Mouse (Mus musculus) midbrain, embryonic 16.5 days (tissue): ENCODE results near the gene Hs3st3b1. TPM values are rescaled to one million over a fixed set of nuclear protein-coding genes. Genes with fewer than 3 reads are reported as not detected.

Experiments
- ATAC-seq: fragments of 200-750 bp; cut with Nextera tagmentation; 2 replicates; pipeline ENCODE4 v1.8.0; 2017; ENCODE audit warnings: moderate TSS enrichment
- H3K27ac ChIP-seq: fragments of 300-500 bp; sonication (generic); 2 replicates; pipeline ENCODE4 v1.5.1; 2014; ENCODE audit warnings: mild to moderate bottlenecking, low read length, mixed read lengths
- H3K27me3 ChIP-seq: fragments of 300-500 bp; sonication (generic); 2 replicates; pipeline ENCODE4 v1.6.1; 2014; ENCODE audit warnings: low read depth, low read length, mixed read lengths; ENCODE audit not compliant: control insufficient read depth, insufficient read depth
- H3K36me3 ChIP-seq: fragments of 300-500 bp; sonication (generic); 2 replicates; pipeline ENCODE4 v1.6.1; 2014; ENCODE audit warnings: mild to moderate bottlenecking, low read length, moderate library complexity, mixed read lengths; ENCODE audit not compliant: control insufficient read depth, insufficient read depth
- H3K4me1 ChIP-seq: fragments of 300-500 bp; sonication (generic); 2 replicates; pipeline ENCODE4 v1.6.1; 2014; ENCODE audit warnings: mild to moderate bottlenecking, low read length, mixed read lengths; ENCODE audit not compliant: control insufficient read depth, insufficient read depth
- H3K4me2 ChIP-seq: fragments of 300-500 bp; sonication (generic); 2 replicates; pipeline ENCODE4 v1.6.1; 2014; ENCODE audit warnings: mild to moderate bottlenecking, low read length, mixed read lengths
- H3K4me3 ChIP-seq: fragments of 300-500 bp; sonication (generic); 2 replicates; pipeline ENCODE4 v1.5.1; 2014; ENCODE audit warnings: low read depth, mild to moderate bottlenecking, low read length, moderate library complexity, mixed read lengths
- H3K9ac ChIP-seq: fragments of 300-500 bp; sonication (generic); 2 replicates; pipeline ENCODE4 v1.6.1; 2014; ENCODE audit warnings: low read depth, low read length, mixed read lengths
- H3K9me3 ChIP-seq: fragments of 300-500 bp; sonication (generic); replicated peaks from 2 replicates; pipeline ENCODE4 v1.6.1; 2014; ENCODE audit warnings: mild to moderate bottlenecking, low read length, mixed read lengths; ENCODE audit not compliant: control insufficient read depth, poor library complexity, severe bottlenecking
- WGBS: fragments of 180-500 bp; shearing (Covaris S2); extraction: QIAGEN DNeasy Blood & Tissue Kit; methylation state at CpG from one replicate; pipeline ENCODE4 v1.1.7; 2014; 5-methylcytosine and 5-hydroxymethylcytosine counted together
- polyA plus RNA-seq: library from polyadenylated mRNA; unstranded; fragments of >200 nt; fragmentation: Nextera tagmentation; extraction: Ambion mirVana; gene quantifications from 2 replicates; pipeline ENCODE4 v1.2.1, GENCODE M21; 2015

Gene Hs3st3b1
- polyA plus RNA-seq, 1 experiment from 2014 or later, result 15.4 TPM

GRCm38 (mm10) chr11:63879261-63879660 is 42.8 kb downstream of the Hs3st3b1 start:
- Histone ChIP-seq H3K27me3 (no peaks in the 10 kb centered on the region), H3K9me3 (no peaks in the 10 kb centered on the region), H3K27ac (no peak overlapping the region), H3K36me3 (no peaks in the 10 kb centered on the region), H3K4me2 (no peak overlapping the region), H3K4me3 (no peak overlapping the region), H3K4me1 (no peaks in the 10 kb centered on the region), H3K9ac (no peak overlapping the region)
- WGBS, result 73% methylated on average over 10 of the region's 10 CpGs
- ATAC-seq, result no peak

- no peaks in the 10 kb centered on the region for H3K4me1 ChIP-seq
- H3K27me3 ChIP-seq, result no peaks in the 10 kb centered on the region
- no peaks in the 10 kb centered on the region for H3K36me3 ChIP-seq
- no peak overlapping the region for H3K4me2 ChIP-seq
- WGBS, result 100% methylated on average over 4 of the region's 4 CpGs
- ATAC-seq, result no peak
- no peaks in the 10 kb centered on the region for H3K9me3 ChIP-seq
- no peak overlapping the region for H3K9ac ChIP-seq
- no peak overlapping the region for H3K27ac ChIP-seq
- no peak overlapping the region for H3K4me3 ChIP-seq
Observed at GRCm38 (mm10) chr11:63878616-63879015, 43.5 kb downstream of the Hs3st3b1 start.

DNA sequence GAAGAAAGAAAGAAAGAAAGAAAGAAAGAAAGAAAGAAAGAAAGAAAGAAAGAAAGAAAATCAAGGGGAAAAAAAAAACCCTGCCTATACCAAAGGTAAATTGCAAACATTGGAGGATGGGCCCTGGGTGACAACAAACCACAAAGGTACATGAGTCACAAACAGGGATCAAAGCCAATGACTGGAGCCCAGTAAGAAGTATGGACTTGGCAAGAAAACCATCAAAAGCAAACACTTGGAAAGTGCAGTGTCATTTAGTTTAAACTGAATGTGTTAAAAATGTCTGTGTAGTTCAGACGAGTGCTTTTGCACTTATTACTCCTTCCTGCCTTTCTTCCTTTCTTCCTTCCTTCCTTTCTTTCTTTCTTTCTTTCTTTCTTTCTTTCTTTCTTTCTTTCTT is 59.3 kb downstream of the Hs3st3b1 start:
- no peaks in the 10 kb centered on the region for H3K9me3 ChIP-seq
- ATAC-seq, result no peak
- H3K4me2 ChIP-seq, result no peak overlapping the region
- WGBS, result 76% methylated on average over 1 of the region's 1 CpGs
- no peaks in the 10 kb centered on the region for H3K4me1 ChIP-seq
- H3K9ac ChIP-seq, result no peak overlapping the region
- no peak overlapping the region for H3K4me3 ChIP-seq
- no peaks in the 10 kb centered on the region for H3K27me3 ChIP-seq
- H3K36me3 ChIP-seq, result no peaks in the 10 kb centered on the region
- no peak overlapping the region for H3K27ac ChIP-seq

DNA sequence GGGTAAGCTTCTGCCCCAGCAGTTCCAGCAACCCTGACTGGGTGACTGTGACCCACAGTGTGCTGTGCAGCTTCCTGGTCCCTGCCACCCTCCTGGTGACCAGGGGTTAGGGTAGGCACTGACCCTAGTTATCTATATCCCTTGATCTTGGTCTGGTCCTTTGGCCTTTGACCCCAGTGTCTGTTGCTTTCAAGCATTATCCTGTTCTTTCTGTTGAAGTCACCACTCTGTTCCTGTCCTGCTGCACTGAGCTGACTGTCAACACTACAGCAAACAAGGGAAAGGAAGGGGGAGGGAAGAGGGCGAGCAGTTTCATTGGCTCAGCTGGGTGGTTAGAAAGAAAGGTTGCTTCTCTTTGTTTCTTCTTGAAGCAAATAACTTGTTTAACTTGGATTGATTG is 60.1 kb downstream of the Hs3st3b1 start:
- H3K4me1 ChIP-seq, result no peaks in the 10 kb centered on the region

DNA sequence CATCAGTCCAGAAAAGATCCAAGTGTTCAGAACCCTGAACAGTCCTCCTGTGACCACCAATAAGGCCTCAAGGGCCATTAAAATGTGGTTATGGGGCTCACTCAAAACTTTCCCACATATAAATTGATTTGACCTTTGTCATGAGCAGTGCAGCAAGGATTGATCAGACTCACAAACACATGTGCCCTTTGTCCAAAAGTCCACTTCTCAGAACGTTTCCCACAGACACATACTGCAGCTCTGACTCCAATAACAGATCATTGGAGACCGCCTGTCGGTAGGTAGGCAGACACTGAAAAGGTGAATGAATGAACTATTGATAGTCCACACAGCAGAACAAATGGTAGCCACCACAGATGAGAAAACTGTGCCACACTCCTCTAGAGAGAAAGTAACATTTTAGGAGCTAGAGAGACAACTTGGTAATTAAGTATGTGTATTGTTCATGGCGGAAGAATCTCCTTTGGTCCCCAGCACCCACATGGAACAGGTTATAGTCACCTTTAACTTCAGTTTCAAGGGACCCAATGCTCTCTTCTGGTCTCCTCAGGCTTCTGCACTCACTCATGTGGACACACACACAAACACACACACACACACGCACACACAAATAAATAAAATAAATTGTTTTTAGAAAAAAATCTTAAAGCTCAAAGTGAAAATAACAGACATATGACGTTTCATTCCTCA is 70.9 kb downstream of the Hs3st3b1 start:
- Histone ChIP-seq H3K27ac (no peak overlapping the region), H3K27me3 (no peaks in the 10 kb centered on the region), H3K4me1 (no peaks in the 10 kb centered on the region), H3K4me2 (no peak overlapping the region), H3K9ac (no peak overlapping the region), H3K9me3 (no peaks in the 10 kb centered on the region), H3K36me3 (no peaks in the 10 kb centered on the region), H3K4me3 (no peak overlapping the region)
- 92% methylated on average over 6 of the region's 6 CpGs for WGBS
- no peak for ATAC-seq

More for the DNA sequence above, 60.1 kb downstream of the Hs3st3b1 start:
- Histone ChIP-seq H3K36me3 (no peaks in the 10 kb centered on the region), H3K27me3 (no peaks in the 10 kb centered on the region), H3K4me2 (no peak overlapping the region), H3K4me3 (no peak overlapping the region), H3K27ac (no peak overlapping the region), H3K9me3 (no peaks in the 10 kb centered on the region), H3K9ac (no peak overlapping the region)
- no peak for ATAC-seq
- 32% methylated on average over 1 of the region's 1 CpGs for WGBS

DNA sequence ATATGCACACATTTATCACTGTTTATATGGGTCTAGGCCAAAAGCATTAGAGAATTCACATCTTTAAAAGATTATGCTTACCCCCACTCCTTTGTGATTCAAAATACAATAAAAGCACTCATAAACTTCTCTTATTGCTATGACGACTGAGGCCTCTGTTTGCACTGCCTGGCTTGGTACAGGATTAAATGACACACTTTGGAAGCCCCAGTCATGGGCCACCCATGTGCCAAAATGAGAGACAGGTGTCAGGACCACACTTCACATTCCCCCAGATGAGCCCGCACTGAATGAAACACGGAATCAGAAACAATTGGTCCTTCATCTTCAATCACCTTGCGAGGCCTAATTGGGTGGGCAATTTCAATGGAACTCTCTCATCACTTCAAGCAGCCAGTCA is 71.8 kb downstream of the Hs3st3b1 start:
- no peaks in the 10 kb centered on the region for H3K27me3 ChIP-seq
- 80% methylated on average over 4 of the region's 4 CpGs for WGBS
- ATAC-seq, result no peak
- H3K4me2 ChIP-seq, result no peak overlapping the region
- H3K27ac ChIP-seq, result no peak overlapping the region
- no peak overlapping the region for H3K4me3 ChIP-seq
- no peaks in the 10 kb centered on the region for H3K4me1 ChIP-seq
- H3K9ac ChIP-seq, result no peak overlapping the region
- H3K36me3 ChIP-seq, result no peaks in the 10 kb centered on the region
- H3K9me3 ChIP-seq, result no peaks in the 10 kb centered on the region

- Histone ChIP-seq H3K36me3 (no peaks in the 10 kb centered on the region), H3K4me1 (peaks cover 2% of the 10 kb centered on the region; the same call in 1 of the 2 replicates), H3K9ac (no peak overlapping the region), H3K4me3 (no peak overlapping the region), H3K9me3 (no peaks in the 10 kb centered on the region), H3K4me2 (no peak overlapping the region), H3K27me3 (no peaks in the 10 kb centered on the region), H3K27ac (no peak overlapping the region)
- WGBS, result no CpG with 5 or more reads among the region's 6 CpGs
- ATAC-seq, result no peak
Observed at GRCm38 (mm10) chr11:63845379-63845778, 76.7 kb downstream of the Hs3st3b1 start.

DNA sequence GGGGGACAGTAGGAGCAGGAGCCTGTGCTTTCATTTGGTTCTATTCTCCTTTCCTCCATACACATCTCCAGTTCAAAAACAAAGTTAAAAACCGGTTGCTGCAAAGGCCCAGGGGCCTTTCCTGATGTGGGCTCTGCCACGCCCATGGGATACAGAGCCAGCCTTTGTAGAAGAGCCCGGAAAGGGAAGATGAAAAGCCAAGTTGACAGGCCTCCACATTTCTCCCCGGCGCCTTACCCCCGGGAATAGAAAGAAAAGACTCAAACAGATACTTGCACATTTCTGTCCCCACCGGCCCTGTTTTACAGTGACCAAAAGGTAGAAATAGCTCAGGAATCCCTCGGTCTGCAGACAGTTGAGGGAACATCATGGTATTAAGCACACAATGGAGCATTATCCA is 77.4 kb downstream of the Hs3st3b1 start:
- Histone ChIP-seq H3K4me1 (peaks cover 2% of the 10 kb centered on the region; the same call in 1 of the 2 replicates), H3K4me2 (no peak overlapping the region), H3K36me3 (no peaks in the 10 kb centered on the region), H3K9me3 (no peaks in the 10 kb centered on the region), H3K9ac (no peak overlapping the region), H3K27me3 (no peaks in the 10 kb centered on the region), H3K27ac (no peak overlapping the region), H3K4me3 (no peak overlapping the region)
- no peak for ATAC-seq
- 45% methylated on average over 8 of the region's 8 CpGs for WGBS

- WGBS, result 83% methylated on average over 13 of the region's 13 CpGs
Observed at GRCm38 (mm10) chr11:63837526-63837925, 84.6 kb downstream of the Hs3st3b1 start.

More at GRCm38 (mm10) chr11:63837526-63837925, 84.6 kb downstream of the Hs3st3b1 start:
- H3K27ac ChIP-seq, result no peak overlapping the region
- no peaks in the 10 kb centered on the region for H3K36me3 ChIP-seq
- H3K4me2 ChIP-seq, result no peak overlapping the region
- no peaks in the 10 kb centered on the region for H3K27me3 ChIP-seq
- H3K4me3 ChIP-seq, result no peak overlapping the region
- no peak for ATAC-seq
- no peak overlapping the region for H3K9ac ChIP-seq
- H3K4me1 ChIP-seq, result peaks cover 10% of the 10 kb centered on the region
- H3K9me3 ChIP-seq, result no peaks in the 10 kb centered on the region
